Mouse (Mus musculus) megakaryocyte, embryonic 14.5 days (primary cell): Measurements from ENCODE around the gene Rnf128.

Experiments
- FLI1 ChIP-seq: IDR thresholded peaks from 2 replicates; pipeline ENCODE4 v1.6.1; 2012; ENCODE audit warnings: low read length, inconsistent platforms, mixed read lengths
- GATA1 ChIP-seq: IDR thresholded peaks from 3 replicates; pipeline ENCODE4 v1.6.1; 2012; ENCODE audit warnings: mixed read lengths, low read length, inconsistent platforms, borderline replicate concordance

GRCm38 (mm10) chrX:139529678-139530077 is 33.4 kb upstream of the Rnf128 start:
- TF ChIP-seq GATA1 (no peak), FLI1 (no peak)
